Mouse (Mus musculus) intestine, postnatal 0 days (tissue): ENCODE results near the gene Ctf2. TPM values are rescaled to one million over a fixed set of nuclear protein-coding genes. Genes with fewer than 3 reads are reported as not detected.
A peak's percentile ranks its signal among the peaks of the same experiment; 100 is the strongest.

Experiments
- ATAC-seq: fragments of 200-750 bp; cut with Nextera tagmentation; 2 replicates; pipeline ENCODE4 v1.8.0; 2017; ENCODE audit warnings: mild to moderate bottlenecking, moderate TSS enrichment, moderate library complexity
- H3K27ac ChIP-seq: fragments of 300-500 bp; sonication (generic); 2 replicates; pipeline ENCODE4 v1.5.1; 2014; ENCODE audit warnings: mild to moderate bottlenecking, low read depth, low read length, moderate library complexity
- H3K27me3 ChIP-seq: fragments of 300-500 bp; sonication (generic); replicated peaks from 2 replicates; pipeline ENCODE4 v1.6.1; 2014; ENCODE audit warnings: low read length, mixed read lengths; ENCODE audit not compliant: control insufficient read depth, insufficient read depth
- H3K36me3 ChIP-seq: fragments of 300-500 bp; sonication (generic); 2 replicates; pipeline ENCODE4 v1.6.1; 2014; ENCODE audit warnings: mild to moderate bottlenecking, moderate library complexity; ENCODE audit not compliant: control insufficient read depth, insufficient read depth
- H3K4me1 ChIP-seq: fragments of 300-500 bp; sonication (generic); replicated peaks from 2 replicates; pipeline ENCODE4 v1.6.1; 2014; ENCODE audit warnings: antibody characterized with exemption, low read length, mixed read lengths; ENCODE audit not compliant: control insufficient read depth, insufficient read depth
- H3K4me2 ChIP-seq: fragments of 300-500 bp; sonication (generic); replicated peaks from 2 replicates; pipeline ENCODE4 v1.6.1; 2014; ENCODE audit warnings: low read depth, mild to moderate bottlenecking, moderate library complexity
- H3K4me3 ChIP-seq: fragments of 300-500 bp; sonication (generic); 2 replicates; pipeline ENCODE4 v1.5.1; 2014; ENCODE audit warnings: low read depth, low read length
- H3K9ac ChIP-seq: fragments of 300-500 bp; sonication (generic); 2 replicates; pipeline ENCODE4 v1.6.1; 2014; ENCODE audit warnings: mild to moderate bottlenecking, low read depth, low read length
- H3K9me3 ChIP-seq: fragments of 300-500 bp; sonication (generic); 2 replicates; pipeline ENCODE4 v1.6.1; 2016; ENCODE audit warnings: mixed run types; ENCODE audit not compliant: control insufficient read depth
- CTCF ChIP-seq: sonication (generic); IDR thresholded peaks from 2 replicates; pipeline ENCODE4 v1.5.1; 2016; ENCODE audit warnings: low read depth, mild to moderate bottlenecking, control low read depth, antibody characterized with exemption, moderate library complexity
- WGBS: fragments of 180-500 bp; shearing (Covaris S2); extraction: QIAGEN DNeasy Blood & Tissue Kit; methylation state at CpG from one replicate; pipeline ENCODE4 v1.1.7; 2014; 5-methylcytosine and 5-hydroxymethylcytosine counted together
- polyA plus RNA-seq: library from polyadenylated mRNA; unstranded; fragments of >200 nt; fragmentation: Nextera tagmentation; extraction: Ambion mirVana; gene quantifications from 2 replicates; pipeline ENCODE4 v1.2.1, GENCODE M21; 2015

Ctf2 gene
- polyA plus RNA-seq, 1 experiment from 2014 or later, result not detected

GRCm38 (mm10) chr7:127768997-127769593 is 37.1 kb upstream of the Ctf2 start:
- peak overlapping the region; percentile 84 for H3K9ac ChIP-seq
- ATAC-seq, result peak; percentile 79
- WGBS, result under 1% methylated on average over 16 of the region's 16 CpGs

GRCm38 (mm10) chr7:127768346-127768996 is 36.5 kb upstream of the Ctf2 start:
- Histone ChIP-seq H3K4me3 (peak overlapping the region; percentile 80; the same call in 1 of the 2 replicates), H3K9me3 (no peaks in the 10 kb centered on the region), H3K9ac (no peak overlapping the region), H3K4me1 (peaks cover 3% of the 10 kb centered on the region; the same call in 1 of the 2 replicates), H3K27me3 (no peaks in the 10 kb centered on the region), H3K36me3 (peaks cover 33% of the 10 kb centered on the region), H3K4me2 (peak overlapping the region; percentile 97), H3K27ac (no peak overlapping the region)
- 58% methylated on average over 13 of the region's 13 CpGs for WGBS
- peak; percentile 47 for TF ChIP-seq CTCF
- 0 out of 2 replicates have a peak, but pooled peaks have one; percentile 1 for ATAC-seq

More at GRCm38 (mm10) chr7:127768997-127769593, 37.1 kb upstream of the Ctf2 start:
- H3K4me2 ChIP-seq, result peak overlapping the region; percentile 97
- peak overlapping the region; percentile 79 for H3K27ac ChIP-seq
- H3K36me3 ChIP-seq, result peaks cover 27% of the 10 kb centered on the region
- no peaks in the 10 kb centered on the region for H3K27me3 ChIP-seq
- H3K4me3 ChIP-seq, result peak overlapping the region; percentile 80
- H3K4me1 ChIP-seq, result peaks cover 3% of the 10 kb centered on the region; the same call in 1 of the 2 replicates
- TF ChIP-seq CTCF, result no peak
- no peaks in the 10 kb centered on the region for H3K9me3 ChIP-seq

- Histone ChIP-seq H3K9ac (no peak overlapping the region), H3K9me3 (no peaks in the 10 kb centered on the region), H3K4me3 (no peak overlapping the region), H3K36me3 (peaks cover 38% of the 10 kb centered on the region), H3K4me1 (peaks cover 3% of the 10 kb centered on the region; the same call in 1 of the 2 replicates), H3K27me3 (no peaks in the 10 kb centered on the region), H3K4me2 (no peak overlapping the region), H3K27ac (no peak overlapping the region)
- 94% methylated on average over 19 of the region's 19 CpGs for WGBS
- TF ChIP-seq CTCF, result no peak
- no peak for ATAC-seq
Measured at GRCm38 (mm10) chr7:127767671-127768345, 35.8 kb upstream of the Ctf2 start.

- WGBS, result 72% methylated on average over 17 of the region's 17 CpGs
- H3K36me3 ChIP-seq, result peaks cover 43% of the 10 kb centered on the region
- no peak for TF ChIP-seq CTCF
Measured at GRCm38 (mm10) chr7:127766851-127767609, 35.1 kb upstream of the Ctf2 start.

GRCm38 (mm10) chr7:127765756-127766155 is 33.8 kb upstream of the Ctf2 start:
- no peak overlapping the region for H3K4me2 ChIP-seq
- H3K27me3 ChIP-seq, result no peaks in the 10 kb centered on the region
- H3K9me3 ChIP-seq, result no peaks in the 10 kb centered on the region
- no peak overlapping the region for H3K9ac ChIP-seq
- H3K27ac ChIP-seq, result no peak overlapping the region
- TF ChIP-seq CTCF, result no peak
- ATAC-seq, result no peak
- 57% methylated on average over 2 of the region's 2 CpGs for WGBS
- H3K4me1 ChIP-seq, result peaks cover 3% of the 10 kb centered on the region; the same call in 1 of the 2 replicates
- peaks cover 50% of the 10 kb centered on the region for H3K36me3 ChIP-seq
- no peak overlapping the region for H3K4me3 ChIP-seq

More at GRCm38 (mm10) chr7:127766851-127767609, 35.1 kb upstream of the Ctf2 start:
- Histone ChIP-seq H3K4me1 (peaks cover 3% of the 10 kb centered on the region; the same call in 1 of the 2 replicates), H3K4me3 (no peak overlapping the region), H3K27ac (no peak overlapping the region), H3K27me3 (no peaks in the 10 kb centered on the region), H3K9ac (no peak overlapping the region), H3K9me3 (no peaks in the 10 kb centered on the region), H3K4me2 (no peak overlapping the region)
- no peak for ATAC-seq
